ENCODE assay signal across 10 mouse cellular contexts in the genomic region with DNA sequence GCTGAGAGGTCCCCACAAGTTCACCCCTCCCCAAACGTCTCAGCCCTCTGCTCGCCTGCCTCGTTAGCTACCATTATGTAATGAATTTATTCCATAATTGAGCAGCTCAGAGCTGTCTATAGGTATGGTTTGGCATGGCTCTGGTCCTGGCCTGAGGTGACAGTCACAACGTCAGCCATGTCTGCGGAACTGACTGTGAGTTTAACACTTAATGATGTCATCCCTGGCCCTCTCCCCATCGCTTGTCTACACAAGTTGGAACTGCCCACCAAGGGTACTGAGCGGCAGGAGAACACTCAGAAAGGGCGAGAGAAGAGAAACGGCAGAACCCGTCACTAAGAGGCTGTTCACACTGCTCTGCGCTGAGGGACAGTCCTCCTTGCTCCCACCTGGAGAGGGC.
"Had no signal": no experiment of that assay in that cellular context is flagged by ENCODE, and none has a peak within 500 bp of the region (broad histone marks: within the 10 kb centered on the region; RNA-seq: fewer than 3 reads in every experiment).

No protein-coding gene starts in this region.

- H3K4me3 ChIP-seq: left cerebral cortex, adult 2 months; midbrain, embryonic 13.5 days; stomach, embryonic 15.5 days had no signal

- H3K9ac ChIP-seq: liver, embryonic 14.5 days; midbrain, embryonic 13.5 days; stomach, embryonic 15.5 days had no signal

- ATAC-seq: midbrain, embryonic 13.5 days had no signal

- DNase-seq: kidney, postnatal 25 days; liver; lung, adult 18-20 months; right cerebral cortex, postnatal 14 days; thymus, adult 2 months; thymus, postnatal 25 days had no signal

- H3K36me3 ChIP-seq: midbrain, embryonic 13.5 days; stomach, embryonic 15.5 days had no signal

- H3K4me2 ChIP-seq: midbrain, embryonic 13.5 days; stomach, embryonic 15.5 days had no signal

- H3K27me3 ChIP-seq: midbrain, embryonic 13.5 days; stomach, embryonic 15.5 days had no signal

- H3K4me1 ChIP-seq: midbrain, embryonic 13.5 days had no signal

- H3K9me3 ChIP-seq: midbrain, embryonic 13.5 days; stomach, embryonic 15.5 days had no signal

- H3K27ac ChIP-seq: left cerebral cortex, adult 2 months; liver, embryonic 14.5 days; midbrain, embryonic 13.5 days; stomach, embryonic 15.5 days had no signal
